Mouse (Mus musculus): ENCODE measurements around the gene Serpinc1. TPM values are rescaled to one million over a fixed set of nuclear protein-coding genes. Genes with fewer than 3 reads are reported as not detected.

Serpinc1 gene
- polyA plus RNA-seq, 1 experiment from 2014 or later, result 3.9 TPM

DNA sequence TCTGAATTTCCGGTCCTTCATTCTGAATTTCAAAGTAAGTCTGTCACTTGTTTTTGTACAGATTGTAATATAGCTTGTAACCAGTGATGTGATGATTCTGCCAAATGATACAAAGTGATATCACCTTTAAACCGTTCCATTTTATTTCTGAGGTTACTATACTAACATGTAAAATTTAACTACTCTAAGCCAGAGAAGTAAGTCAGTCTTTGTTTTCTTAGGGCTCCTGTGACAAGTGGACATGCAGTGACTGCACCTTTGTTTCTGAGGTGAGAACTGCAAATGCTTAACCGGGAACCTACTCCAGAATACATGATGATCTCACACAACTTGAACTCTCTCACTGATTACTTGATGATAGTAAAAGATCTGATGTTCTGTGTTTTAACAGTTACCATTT is 59.6 kb downstream of the Serpinc1 start:
- Histone ChIP-seq H3K4me3 (peak overlapping the region; percentile 81), H3K36me3 (peaks cover 42% of the 10 kb centered on the region), H3K27ac (no peak overlapping the region), H3K9ac (peak overlapping the region; percentile 65), H3K27me3 (no peaks in the 10 kb centered on the region), H3K4me1 (peaks cover 18% of the 10 kb centered on the region), H3K9me3 (no peaks in the 10 kb centered on the region), H3K4me2 (replicated peaks) (peak overlapping the region; percentile 89)
- no peak for ATAC-seq (ENCODE audit: low FRiP score, low read depth)
- 34% methylated on average over 3 of the region's 3 CpGs for WGBS

DNA sequence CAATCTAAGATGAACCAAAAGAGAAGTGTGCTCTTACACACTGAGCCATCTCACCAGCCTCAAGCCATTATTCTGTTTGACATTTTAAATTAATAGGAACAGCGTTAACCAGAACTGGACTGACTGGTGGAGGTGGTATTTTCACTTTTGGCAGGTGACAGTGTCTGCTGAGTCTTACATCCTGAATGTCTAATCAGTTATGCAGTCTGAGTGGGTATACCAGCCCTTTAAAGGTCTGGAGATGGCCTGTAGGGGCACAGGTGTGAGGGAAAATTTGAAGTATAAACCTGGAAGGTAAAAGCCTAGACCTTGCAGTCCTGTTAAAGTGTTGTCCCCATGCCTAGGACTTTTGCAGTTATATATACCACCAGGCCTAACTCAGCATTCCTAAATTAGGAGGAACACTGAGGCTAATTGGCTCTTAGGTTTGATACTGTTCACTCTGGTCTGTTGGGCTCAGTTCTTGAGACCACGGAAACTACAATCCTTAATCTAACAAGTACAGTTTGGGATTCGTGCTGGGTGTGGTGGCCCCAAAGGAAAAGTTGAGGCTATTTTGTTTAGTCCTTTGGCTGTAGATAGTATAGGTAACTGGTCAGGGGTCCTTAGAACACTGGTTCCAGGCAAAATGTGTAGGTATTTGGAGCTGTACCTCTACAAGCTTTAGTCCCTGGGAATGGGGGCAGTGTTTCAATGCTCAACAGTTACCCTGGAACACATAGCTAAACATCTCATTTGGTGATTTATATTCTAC is 60.8 kb downstream of the Serpinc1 start:
- WGBS, result 10% methylated on average over 3 of the region's 3 CpGs
- Histone ChIP-seq H3K4me1 (peaks cover 9% of the 10 kb centered on the region), H3K4me2 (replicated peaks) (no peak overlapping the region), H3K27ac (no peak overlapping the region; the same call in 1 of the 2 replicates), H3K36me3 (peaks cover 47% of the 10 kb centered on the region), H3K9me3 (no peaks in the 10 kb centered on the region), H3K4me3 (no peak overlapping the region), H3K9ac (no peak overlapping the region), H3K27me3 (no peaks in the 10 kb centered on the region)
- ATAC-seq (ENCODE audit: low FRiP score, low read depth), result no peak

DNA sequence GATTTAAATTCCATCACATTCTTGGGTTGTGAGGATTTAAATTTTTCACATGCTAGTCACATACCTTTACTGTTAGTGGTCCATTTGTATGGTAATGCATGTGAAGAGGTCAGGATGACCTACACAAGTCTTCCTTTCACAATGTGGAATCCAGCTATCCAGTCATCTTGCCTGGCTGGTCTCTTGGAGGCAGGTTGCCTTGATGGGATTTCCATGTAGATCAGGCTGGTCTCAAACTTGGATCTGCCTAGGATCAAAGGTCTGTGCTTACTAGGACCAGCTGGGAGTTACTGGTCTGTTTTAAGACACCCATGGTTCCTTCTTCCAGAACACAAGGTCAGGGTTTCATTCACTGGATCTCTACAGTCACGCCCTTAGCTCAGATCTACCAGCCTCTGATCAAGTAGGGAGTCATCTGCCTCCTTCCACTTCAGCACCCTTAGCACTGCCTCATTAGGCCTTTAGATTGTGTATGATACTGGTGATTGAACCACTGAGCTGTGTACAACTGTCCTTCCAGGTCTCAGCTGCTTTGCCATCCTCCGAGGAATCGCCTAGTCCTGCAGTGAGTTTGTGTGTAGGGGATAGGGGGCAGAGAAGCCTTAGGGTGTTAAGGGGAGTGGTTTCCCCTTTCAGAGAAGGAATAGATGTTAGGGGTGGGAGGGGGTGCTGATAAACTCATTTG is 61.5 kb downstream of the Serpinc1 start:
- peaks cover 9% of the 10 kb centered on the region for H3K4me1 ChIP-seq
- H3K27ac ChIP-seq, result peak overlapping the region; percentile 64; the same call in 1 of the 2 replicates
- H3K4me2 ChIP-seq (replicated peaks), result no peak overlapping the region
- no peak overlapping the region for H3K4me3 ChIP-seq
- no peak overlapping the region for H3K9ac ChIP-seq
- ATAC-seq (ENCODE audit: low FRiP score, low read depth), result peak; percentile 42; the same call in 1 of the 2 replicates
- peaks cover 55% of the 10 kb centered on the region for H3K36me3 ChIP-seq
- H3K27me3 ChIP-seq, result no peaks in the 10 kb centered on the region
- no peaks in the 10 kb centered on the region for H3K9me3 ChIP-seq
- WGBS, result 14% methylated on average over 3 of the region's 3 CpGs

DNA sequence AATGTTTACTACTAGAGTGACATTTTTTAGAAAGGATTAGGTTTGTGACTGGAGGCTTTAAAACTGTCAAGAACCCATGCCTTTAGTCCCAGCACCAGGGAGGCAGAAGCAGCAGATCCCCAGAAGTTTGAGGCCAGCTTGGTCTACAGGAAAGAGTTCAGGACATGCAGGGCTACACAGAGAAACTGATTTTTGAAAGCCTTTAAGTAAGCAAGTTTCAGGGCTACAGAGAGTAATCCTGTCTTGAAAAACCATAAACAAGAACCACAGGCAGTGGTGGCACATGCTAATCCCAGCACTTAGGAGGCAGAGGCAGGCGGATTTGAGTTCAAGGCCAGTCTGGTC is 62.0 kb downstream of the Serpinc1 start:
- H3K27ac ChIP-seq, result peak overlapping the region; percentile 64; the same call in 1 of the 2 replicates
- H3K9me3 ChIP-seq, result no peaks in the 10 kb centered on the region
- no peak for ATAC-seq (ENCODE audit: low FRiP score, low read depth)
- WGBS, result 38% methylated on average over 1 of the region's 1 CpGs
- no peak overlapping the region for H3K4me3 ChIP-seq
- peaks cover 9% of the 10 kb centered on the region for H3K4me1 ChIP-seq
- H3K9ac ChIP-seq, result no peak overlapping the region
- no peaks in the 10 kb centered on the region for H3K27me3 ChIP-seq
- no peak overlapping the region for H3K4me2 ChIP-seq (replicated peaks)
- H3K36me3 ChIP-seq, result peaks cover 60% of the 10 kb centered on the region

DNA sequence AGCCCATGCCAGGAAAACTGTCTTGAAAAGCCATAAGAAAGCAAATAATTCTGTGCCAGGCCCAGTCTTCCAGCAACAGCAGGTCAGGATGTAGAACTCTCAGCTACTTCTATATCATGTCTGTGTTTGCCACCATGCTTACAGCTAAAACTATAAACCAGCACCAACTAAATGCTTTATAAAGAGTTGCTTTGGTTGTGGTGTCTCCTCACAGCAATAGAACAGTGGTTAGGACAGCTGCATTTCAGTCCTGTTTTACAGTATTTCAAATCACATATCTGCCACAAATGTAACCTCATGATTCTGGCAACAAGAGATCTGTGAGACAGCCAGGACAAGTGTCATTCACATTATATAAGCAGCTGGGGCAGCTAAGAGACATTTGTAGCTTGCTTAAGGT is 62.5 kb downstream of the Serpinc1 start:
- Histone ChIP-seq H3K36me3 (peaks cover 63% of the 10 kb centered on the region), H3K4me3 (no peak overlapping the region), H3K27me3 (no peaks in the 10 kb centered on the region), H3K27ac (0 out of 2 replicates have a peak overlapping the region, but pooled peaks have one; percentile 64), H3K9me3 (no peaks in the 10 kb centered on the region), H3K9ac (no peak overlapping the region), H3K4me1 (peaks cover 9% of the 10 kb centered on the region), H3K4me2 (replicated peaks) (no peak overlapping the region)
- no peak for ATAC-seq (ENCODE audit: low FRiP score, low read depth)

DNA sequence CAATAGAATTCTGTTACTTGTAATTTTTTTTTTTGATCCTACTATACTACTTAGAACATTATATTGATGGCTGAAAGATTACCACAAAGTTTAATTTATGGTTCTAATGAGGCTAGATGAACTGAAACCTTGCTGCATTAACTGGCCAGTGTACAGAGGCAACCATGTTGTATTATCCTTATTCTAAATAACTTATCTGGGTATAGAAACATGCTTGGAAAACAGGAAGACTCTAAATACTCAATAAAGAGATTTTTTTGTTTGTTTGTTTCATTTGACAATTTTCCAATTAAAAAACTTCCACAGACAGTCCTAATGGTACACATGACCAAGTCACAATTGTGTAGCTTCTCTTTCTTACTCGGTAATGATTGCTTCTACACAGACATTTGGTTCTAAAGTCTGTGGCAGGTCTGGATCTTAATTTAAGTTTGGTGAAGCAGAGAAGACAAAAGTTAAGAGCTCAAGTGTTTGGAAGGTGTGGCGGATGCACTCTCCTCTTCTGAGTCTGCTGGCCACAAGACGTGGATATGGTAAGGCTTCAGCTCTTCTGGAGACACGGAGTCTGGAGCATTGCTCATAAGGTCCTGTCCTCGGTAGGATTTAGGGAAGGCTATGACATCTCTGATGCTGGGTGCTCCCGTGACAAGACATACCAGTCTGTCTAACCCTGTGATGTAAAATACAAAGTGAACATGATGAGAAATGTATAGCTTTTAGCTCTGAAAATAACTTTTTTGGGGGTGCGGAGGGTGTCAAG is 63.1 kb downstream of the Serpinc1 start:
- Histone ChIP-seq H3K27me3 (no peaks in the 10 kb centered on the region), H3K9ac (no peak overlapping the region), H3K4me1 (peaks cover 9% of the 10 kb centered on the region), H3K4me2 (replicated peaks) (no peak overlapping the region), H3K9me3 (no peaks in the 10 kb centered on the region), H3K4me3 (no peak overlapping the region), H3K27ac (no peak overlapping the region), H3K36me3 (peaks cover 63% of the 10 kb centered on the region)
- 90% methylated on average over 7 of the region's 7 CpGs for WGBS
- ATAC-seq (ENCODE audit: low FRiP score, low read depth), result no peak

DNA sequence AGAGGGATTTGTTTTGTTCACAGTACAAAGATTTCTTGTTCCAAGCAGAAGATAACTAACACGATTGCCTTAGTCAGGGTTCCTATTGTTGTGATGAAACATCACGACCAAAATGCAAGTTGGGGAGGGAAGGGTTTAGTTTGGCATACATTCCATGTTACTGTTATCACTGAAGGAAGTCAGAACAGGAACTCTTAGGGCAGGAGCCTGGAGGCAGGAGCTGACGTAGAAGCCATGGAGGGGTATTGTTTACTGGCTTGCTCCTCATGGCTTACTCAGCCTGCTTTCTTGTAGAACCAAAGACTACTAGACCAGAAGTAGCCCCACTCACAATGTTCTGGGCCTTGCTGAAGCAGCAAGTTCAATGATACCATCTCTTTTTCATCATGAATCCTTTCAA is 68.6 kb downstream of the Serpinc1 start:
- no peaks in the 10 kb centered on the region for H3K27me3 ChIP-seq
- H3K4me1 ChIP-seq, result no peaks in the 10 kb centered on the region
- no peak for ATAC-seq (ENCODE audit: low FRiP score, low read depth)
- H3K27ac ChIP-seq, result no peak overlapping the region
- H3K4me2 ChIP-seq (replicated peaks), result no peak overlapping the region
- WGBS, result 90% methylated on average over 3 of the region's 3 CpGs
- H3K4me3 ChIP-seq, result no peak overlapping the region
- no peaks in the 10 kb centered on the region for H3K9me3 ChIP-seq
- peaks cover 63% of the 10 kb centered on the region for H3K36me3 ChIP-seq
- H3K9ac ChIP-seq, result no peak overlapping the region

Other genes starting within 250 kb of the Serpinc1 start
- 18.7 and 19.6 TPM in 2 replicates for gene Rabgap1l, start 185.4 kb upstream of the Serpinc1 start, polyA plus RNA-seq (2015; fragmentation: Nextera tagmentation; extraction: Ambion mirVana)
- 8.3 and 8.7 TPM in 2 replicates for gene Rc3h1, start 72.2 kb upstream of the Serpinc1 start, polyA plus RNA-seq (2015; fragmentation: Nextera tagmentation; extraction: Ambion mirVana)
- 10.8 and 13.4 TPM in 2 replicates for gene Zbtb37, start 56.3 kb downstream of the Serpinc1 start, polyA plus RNA-seq (2015; fragmentation: Nextera tagmentation; extraction: Ambion mirVana)
- 25.4 and 26.9 TPM in 2 replicates for gene Dars2, start 92.1 kb downstream of the Serpinc1 start, polyA plus RNA-seq (2015; fragmentation: Nextera tagmentation; extraction: Ambion mirVana)
- 33.9 and 35.0 TPM in 2 replicates for gene Cenpl, start 92.1 kb downstream of the Serpinc1 start, polyA plus RNA-seq (2015; fragmentation: Nextera tagmentation; extraction: Ambion mirVana)
- gene Klhl20, start 152.9 kb downstream of the Serpinc1 start, polyA plus RNA-seq (2015; fragmentation: Nextera tagmentation; extraction: Ambion mirVana), result 17.1 and 17.3 TPM in 2 replicates
- 2.3 and 3.1 TPM in 2 replicates for gene Ankrd45, start 164.1 kb downstream of the Serpinc1 start, polyA plus RNA-seq (2015; fragmentation: Nextera tagmentation; extraction: Ambion mirVana)
- gene Tex50, start 180.7 kb downstream of the Serpinc1 start, polyA plus RNA-seq (2015; fragmentation: Nextera tagmentation; extraction: Ambion mirVana), result 0.15 and 0.22 TPM in 2 replicates

Measured in limb, embryonic 13.5 days (tissue).